Mouse (Mus musculus): ENCODE data around the gene Hdac9. TPM values are rescaled to one million over a fixed set of nuclear protein-coding genes. Genes with fewer than 3 reads are reported as not detected.

The Hdac9 gene
- polyA plus RNA-seq, 1 experiment from 2014 or later: 1.5 TPM

GRCm38 (mm10) chr12:34683375-34683774 is 233.5 kb downstream of the Hdac9 start:
- TF ChIP-seq EP300 (optimal IDR thresholded peaks at IDR 0.05) (no peak), CTCF (IDR thresholded peaks at IDR 0.05; ENCODE audit: low read depth) (no peak)
- H3K4me3 ChIP-seq (ENCODE audit: low read depth, low read length): no peak overlapping the region
- no peaks in the 10 kb centered on the region for H3K36me3 ChIP-seq (ENCODE audit: control insufficient read depth, insufficient read depth, low read length)
- H3K27me3 ChIP-seq (ENCODE audit: control insufficient read depth, insufficient read depth, low read length): no peaks in the 10 kb centered on the region
- no peak overlapping the region for H3K27ac ChIP-seq (replicated peaks)
- H3K4me1 ChIP-seq (replicated peaks; ENCODE audit: control insufficient read depth, insufficient read depth): no peaks in the 10 kb centered on the region
- no peak overlapping the region for H3K9ac ChIP-seq (ENCODE audit: low read length)
- no peak overlapping the region for H3K4me2 ChIP-seq (replicated peaks; ENCODE audit: low read depth)
- DNase-seq (ENCODE audit: low spot score): no peak
- 53% methylated on average over 4 of the region's 4 CpGs for WGBS
- no peaks in the 10 kb centered on the region for H3K9me3 ChIP-seq (ENCODE audit: control insufficient read depth, low read length)
- ATAC-seq (ENCODE audit: low FRiP score, low TSS enrichment): no peak

- no peak overlapping the region for H3K27ac ChIP-seq (replicated peaks)
- H3K36me3 ChIP-seq (ENCODE audit: control insufficient read depth, insufficient read depth, low read length): no peaks in the 10 kb centered on the region
- ATAC-seq (ENCODE audit: low FRiP score, low TSS enrichment): no peak
- H3K9ac ChIP-seq (ENCODE audit: low read length): no peak overlapping the region
- no peaks in the 10 kb centered on the region for H3K9me3 ChIP-seq (ENCODE audit: control insufficient read depth, low read length)
- H3K4me1 ChIP-seq (replicated peaks; ENCODE audit: control insufficient read depth, insufficient read depth): no peaks in the 10 kb centered on the region
- TF ChIP-seq EP300 (optimal IDR thresholded peaks at IDR 0.05) (no peak), CTCF (IDR thresholded peaks at IDR 0.05; ENCODE audit: low read depth) (no peak)
- DNase-seq (ENCODE audit: low spot score): no peak
- no peaks in the 10 kb centered on the region for H3K27me3 ChIP-seq (ENCODE audit: control insufficient read depth, insufficient read depth, low read length)
- H3K4me2 ChIP-seq (replicated peaks; ENCODE audit: low read depth): no peak overlapping the region
- 84% methylated on average over 3 of the region's 3 CpGs for WGBS
- no peak overlapping the region for H3K4me3 ChIP-seq (ENCODE audit: low read depth, low read length)
Measured at GRCm38 (mm10) chr12:34682657-34683056, 234.2 kb downstream of the Hdac9 start.

DNA sequence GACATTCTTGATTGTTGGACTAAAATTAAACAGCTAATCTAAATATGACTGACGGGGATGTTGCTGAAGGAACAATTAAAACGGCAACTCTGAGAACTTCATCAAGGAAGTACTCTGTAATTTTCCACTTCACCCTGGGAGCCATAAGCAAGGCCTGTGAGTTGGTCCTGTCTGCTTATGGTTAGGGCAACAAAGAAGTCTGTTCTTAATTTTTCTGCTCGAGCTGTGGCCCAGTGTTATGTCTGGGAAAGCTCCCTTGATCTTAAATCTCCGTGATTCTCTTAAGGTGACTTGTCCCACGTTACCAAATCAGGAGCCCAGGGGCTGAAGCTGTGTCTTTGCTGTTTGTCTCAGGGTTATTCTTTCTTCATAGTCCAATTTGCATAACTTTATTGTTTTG is 236.3 kb downstream of the Hdac9 start:
- WGBS: 67% methylated on average over 5 of the region's 5 CpGs
- Histone ChIP-seq H3K4me3 (ENCODE audit: low read depth, low read length) (no peak overlapping the region), H3K4me1 (replicated peaks; ENCODE audit: control insufficient read depth, insufficient read depth) (no peaks in the 10 kb centered on the region), H3K27ac (replicated peaks) (no peak overlapping the region), H3K27me3 (ENCODE audit: control insufficient read depth, insufficient read depth, low read length) (no peaks in the 10 kb centered on the region), H3K9ac (ENCODE audit: low read length) (no peak overlapping the region), H3K9me3 (ENCODE audit: control insufficient read depth, low read length) (no peaks in the 10 kb centered on the region), H3K36me3 (ENCODE audit: control insufficient read depth, insufficient read depth, low read length) (no peaks in the 10 kb centered on the region), H3K4me2 (replicated peaks; ENCODE audit: low read depth) (no peak overlapping the region)
- DNase-seq (ENCODE audit: low spot score) (no peak), ATAC-seq (ENCODE audit: low FRiP score, low TSS enrichment) (no peak)
- TF ChIP-seq CTCF (IDR thresholded peaks at IDR 0.05; ENCODE audit: low read depth) (no peak), EP300 (optimal IDR thresholded peaks at IDR 0.05) (no peak)

DNA sequence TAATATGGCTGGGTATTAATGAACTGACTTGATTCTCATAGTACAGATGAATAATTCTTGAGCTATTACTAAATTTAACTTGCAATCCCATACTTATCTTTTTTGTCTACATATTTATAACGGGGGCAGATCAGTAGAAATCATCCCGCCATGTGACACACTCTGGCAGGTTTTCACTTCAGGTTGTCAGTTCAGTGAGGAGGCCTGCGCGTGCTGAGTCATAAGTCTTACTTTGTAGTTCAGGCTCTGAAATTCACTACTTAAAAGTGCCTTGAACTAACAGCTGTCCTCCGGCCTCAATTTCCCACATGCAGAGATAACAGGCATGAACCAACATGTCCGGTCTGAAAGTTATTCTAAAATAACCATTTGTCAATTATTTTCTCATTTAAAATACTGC is 239.8 kb downstream of the Hdac9 start:
- no peak overlapping the region for H3K4me3 ChIP-seq (ENCODE audit: low read depth, low read length)
- no peaks in the 10 kb centered on the region for H3K36me3 ChIP-seq (ENCODE audit: control insufficient read depth, insufficient read depth, low read length)
- DNase-seq (ENCODE audit: low spot score) (no peak), ATAC-seq (ENCODE audit: low FRiP score, low TSS enrichment) (no peak)
- no peaks in the 10 kb centered on the region for H3K9me3 ChIP-seq (ENCODE audit: control insufficient read depth, low read length)
- 79% methylated on average over 6 of the region's 6 CpGs for WGBS
- no peaks in the 10 kb centered on the region for H3K4me1 ChIP-seq (replicated peaks; ENCODE audit: control insufficient read depth, insufficient read depth)
- H3K27ac ChIP-seq (replicated peaks): no peak overlapping the region
- H3K9ac ChIP-seq (ENCODE audit: low read length): no peak overlapping the region
- H3K4me2 ChIP-seq (replicated peaks; ENCODE audit: low read depth): no peak overlapping the region
- TF ChIP-seq EP300 (optimal IDR thresholded peaks at IDR 0.05): no peak
- no peak for TF ChIP-seq CTCF (IDR thresholded peaks at IDR 0.05; ENCODE audit: low read depth)
- H3K27me3 ChIP-seq (ENCODE audit: control insufficient read depth, insufficient read depth, low read length): no peaks in the 10 kb centered on the region

DNA sequence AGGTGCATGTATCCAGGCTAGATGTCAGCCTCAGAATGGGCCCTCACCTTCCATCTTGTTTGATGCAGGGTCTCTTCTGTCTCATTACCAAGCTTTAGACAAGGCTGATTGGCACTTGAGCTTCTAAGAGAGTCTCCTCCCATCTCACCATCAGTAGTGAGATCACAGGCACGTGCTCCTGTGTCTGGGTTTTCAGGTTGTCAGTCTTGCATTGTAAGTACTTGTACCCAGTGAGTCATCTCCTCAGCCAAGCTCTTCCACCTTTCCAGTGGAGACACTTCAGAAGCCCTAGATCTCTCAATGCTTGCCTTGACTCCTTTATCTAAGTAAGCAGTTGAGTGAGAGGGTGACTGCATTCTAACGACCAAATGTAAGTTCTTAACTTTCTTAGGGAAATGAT is 242.7 kb downstream of the Hdac9 start:
- TF ChIP-seq EP300 (optimal IDR thresholded peaks at IDR 0.05) (no peak), CTCF (IDR thresholded peaks at IDR 0.05; ENCODE audit: low read depth) (no peak)
- no peak overlapping the region for H3K4me2 ChIP-seq (replicated peaks; ENCODE audit: low read depth)
- WGBS: 53% methylated on average over 2 of the region's 2 CpGs
- H3K27me3 ChIP-seq (ENCODE audit: control insufficient read depth, insufficient read depth, low read length): no peaks in the 10 kb centered on the region
- ATAC-seq (ENCODE audit: low FRiP score, low TSS enrichment) (no peak), DNase-seq (ENCODE audit: low spot score) (no peak)
- no peaks in the 10 kb centered on the region for H3K4me1 ChIP-seq (replicated peaks; ENCODE audit: control insufficient read depth, insufficient read depth)
- no peak overlapping the region for H3K27ac ChIP-seq (replicated peaks)
- no peak overlapping the region for H3K9ac ChIP-seq (ENCODE audit: low read length)
- H3K4me3 ChIP-seq (ENCODE audit: low read depth, low read length): no peak overlapping the region
- H3K36me3 ChIP-seq (ENCODE audit: control insufficient read depth, insufficient read depth, low read length): no peaks in the 10 kb centered on the region
- no peaks in the 10 kb centered on the region for H3K9me3 ChIP-seq (ENCODE audit: control insufficient read depth, low read length)

DNA sequence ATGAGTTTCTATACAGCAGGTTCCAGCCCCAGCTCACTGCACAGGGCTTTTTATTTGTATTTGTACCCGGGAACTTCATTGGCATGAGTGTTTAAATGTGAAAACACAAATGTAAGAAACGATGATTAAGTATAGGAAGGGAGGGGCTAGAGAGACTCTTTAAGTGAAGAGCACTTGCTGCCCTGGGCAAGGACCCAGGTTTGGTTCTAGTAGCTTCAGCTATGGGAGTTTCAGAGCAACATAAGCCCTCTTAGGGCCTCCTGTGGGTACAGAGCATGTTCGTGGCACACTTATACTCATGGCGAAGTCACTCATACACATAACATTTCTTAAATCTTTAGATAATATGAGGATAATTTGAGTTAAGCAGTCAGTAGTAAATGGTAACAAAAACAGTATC is 243.4 kb downstream of the Hdac9 start:
- H3K4me3 ChIP-seq (ENCODE audit: low read depth, low read length): no peak overlapping the region
- H3K9ac ChIP-seq (ENCODE audit: low read length): no peak overlapping the region
- ATAC-seq (ENCODE audit: low FRiP score, low TSS enrichment) (no peak), DNase-seq (ENCODE audit: low spot score) (no peak)
- H3K9me3 ChIP-seq (ENCODE audit: control insufficient read depth, low read length): no peaks in the 10 kb centered on the region
- H3K4me2 ChIP-seq (replicated peaks; ENCODE audit: low read depth): no peak overlapping the region
- H3K27me3 ChIP-seq (ENCODE audit: control insufficient read depth, insufficient read depth, low read length): no peaks in the 10 kb centered on the region
- 73% methylated on average over 4 of the region's 4 CpGs for WGBS
- no peak for TF ChIP-seq EP300 (optimal IDR thresholded peaks at IDR 0.05)
- TF ChIP-seq CTCF (IDR thresholded peaks at IDR 0.05; ENCODE audit: low read depth): no peak
- no peaks in the 10 kb centered on the region for H3K4me1 ChIP-seq (replicated peaks; ENCODE audit: control insufficient read depth, insufficient read depth)
- H3K27ac ChIP-seq (replicated peaks): no peak overlapping the region
- H3K36me3 ChIP-seq (ENCODE audit: control insufficient read depth, insufficient read depth, low read length): no peaks in the 10 kb centered on the region

Data from stomach, postnatal 0 days (tissue).